Mouse (Mus musculus) ovary, postnatal 36 days (tissue): ENCODE measurements around the gene Ten1.
A peak's percentile ranks its signal among the peaks of the same experiment; 100 is the strongest.

Experiments used
- DNase-seq: peaks from one replicate; pipeline ENCODE4 v3.0.0; 2022; ENCODE audit warnings: low spot score, mixed read lengths

Ten1 gene

DNA sequence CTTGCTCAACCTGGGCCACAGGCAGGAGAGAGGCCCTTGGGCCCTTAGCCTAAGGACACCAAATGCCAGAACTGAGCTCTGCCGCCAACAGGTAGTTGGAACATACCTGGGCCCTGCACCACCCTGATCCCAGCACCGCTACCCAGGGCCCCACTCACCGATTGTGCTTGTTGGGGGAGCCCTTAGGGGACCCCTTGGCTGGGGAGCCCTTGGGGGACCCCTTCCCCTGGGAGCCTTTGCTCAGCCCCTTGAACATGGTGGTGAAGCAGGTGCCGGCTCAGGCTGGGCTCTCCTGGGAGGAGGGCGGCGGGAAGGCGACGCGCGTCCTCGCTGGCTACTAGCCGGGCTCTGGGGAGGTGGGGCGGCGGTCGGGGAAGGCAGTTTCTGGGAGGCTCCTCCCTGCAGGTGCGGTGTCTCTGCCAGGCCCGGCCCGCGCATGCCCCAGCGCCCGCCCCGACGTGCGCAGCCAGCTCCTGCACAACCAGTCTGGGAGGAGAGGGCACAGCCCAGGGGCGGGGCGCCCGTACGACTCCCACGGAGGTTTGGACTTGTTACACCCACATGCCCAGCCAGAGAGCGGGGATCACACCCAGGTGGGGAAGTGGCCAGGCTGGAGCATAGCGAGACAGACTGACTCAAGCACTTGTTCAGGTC, 39.2 kb downstream of the Ten1 start, which contains the start of gene Evpl:
Gene Evpl (minus strand): TSS at position 336 of the 654 bp plus-strand sequence.
- DNase-seq = peak; percentile 79

DNA sequence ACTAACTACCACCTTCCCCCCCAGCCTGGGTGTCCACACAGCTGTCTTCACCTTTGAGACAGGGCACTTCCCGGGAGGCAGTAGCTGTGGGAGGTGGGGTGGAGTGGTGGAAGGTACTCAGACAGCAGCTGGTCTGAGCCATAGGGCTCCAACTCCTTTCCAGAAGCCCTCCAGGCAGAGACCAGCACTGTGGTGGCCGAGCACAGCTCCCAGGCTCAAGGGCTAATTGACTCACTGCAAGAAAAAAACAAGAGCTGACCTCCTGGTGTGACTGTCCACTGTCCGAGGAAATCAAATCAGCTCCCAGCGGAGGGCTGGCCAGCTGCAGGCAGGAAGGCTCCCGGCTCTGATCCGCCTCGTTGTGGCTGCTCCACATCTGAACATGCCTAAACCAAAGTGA, 41.1 kb downstream of the Ten1 start:
- no peak for DNase-seq

DNA sequence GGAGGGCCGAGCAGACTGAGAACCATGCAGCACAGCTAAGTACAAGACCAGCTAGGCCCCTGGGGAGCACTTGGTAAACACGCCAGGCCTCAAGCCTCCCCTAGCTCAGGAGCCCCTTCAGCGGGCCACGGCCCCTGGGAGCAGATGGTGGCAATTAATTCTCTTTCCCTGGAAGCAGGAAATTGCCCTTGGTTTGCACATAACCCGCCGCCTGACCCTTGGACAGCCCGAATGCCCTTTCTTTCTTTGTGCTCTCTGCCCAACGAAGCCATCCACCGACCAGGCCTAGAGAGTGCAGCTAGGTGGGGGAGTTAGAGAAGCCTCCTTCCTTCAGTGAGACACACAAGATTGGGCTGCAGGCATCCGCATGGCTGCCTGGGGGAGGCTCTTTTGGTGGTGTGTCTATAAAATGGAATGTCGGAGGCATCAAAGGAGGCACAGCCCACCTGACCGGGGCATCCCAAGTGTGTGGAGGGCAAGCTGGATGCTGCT, 43.1 kb downstream of the Ten1 start:
- DNase-seq = no peak

DNA sequence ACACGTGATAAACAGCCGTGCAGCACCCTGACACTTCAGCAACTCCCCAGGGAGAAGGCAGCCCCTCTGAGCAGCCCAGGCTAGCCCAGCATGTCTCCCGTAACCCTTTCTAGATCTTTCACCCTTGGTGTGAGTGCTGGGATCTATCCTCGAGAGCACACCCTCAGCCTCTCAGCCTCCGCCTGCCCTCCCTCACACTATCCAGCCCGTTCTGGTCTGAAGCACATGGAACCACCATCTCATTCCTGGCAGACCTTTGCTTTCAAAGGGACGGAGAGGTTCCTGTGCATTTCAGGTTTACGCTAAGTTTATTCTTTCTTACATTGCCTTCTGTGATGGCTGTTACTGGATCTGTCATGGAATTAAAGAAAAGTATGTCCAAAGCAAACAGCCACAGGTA, 45.9 kb downstream of the Ten1 start:
- no peak for DNase-seq

DNA sequence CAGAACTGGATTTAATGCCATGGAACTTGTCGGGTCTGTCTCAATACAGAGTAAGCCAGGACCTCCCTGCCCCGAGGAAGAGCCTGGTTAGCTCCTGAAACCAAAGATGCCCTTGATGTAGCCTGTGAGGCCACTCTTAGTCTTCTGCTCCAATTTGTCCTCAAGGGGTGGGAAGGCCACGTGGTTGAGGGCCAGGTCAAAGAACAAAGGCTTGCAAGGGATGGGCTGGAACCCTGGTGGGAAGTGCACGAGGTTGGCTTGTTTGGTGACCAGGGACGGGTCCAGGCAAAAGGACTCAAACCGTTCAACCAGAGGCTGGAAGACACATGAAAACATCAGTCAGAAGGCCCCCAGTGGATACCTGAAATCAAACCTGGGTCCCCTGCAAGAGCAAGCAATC, 47.0 kb downstream of the Ten1 start:
- DNase-seq = no peak

DNA sequence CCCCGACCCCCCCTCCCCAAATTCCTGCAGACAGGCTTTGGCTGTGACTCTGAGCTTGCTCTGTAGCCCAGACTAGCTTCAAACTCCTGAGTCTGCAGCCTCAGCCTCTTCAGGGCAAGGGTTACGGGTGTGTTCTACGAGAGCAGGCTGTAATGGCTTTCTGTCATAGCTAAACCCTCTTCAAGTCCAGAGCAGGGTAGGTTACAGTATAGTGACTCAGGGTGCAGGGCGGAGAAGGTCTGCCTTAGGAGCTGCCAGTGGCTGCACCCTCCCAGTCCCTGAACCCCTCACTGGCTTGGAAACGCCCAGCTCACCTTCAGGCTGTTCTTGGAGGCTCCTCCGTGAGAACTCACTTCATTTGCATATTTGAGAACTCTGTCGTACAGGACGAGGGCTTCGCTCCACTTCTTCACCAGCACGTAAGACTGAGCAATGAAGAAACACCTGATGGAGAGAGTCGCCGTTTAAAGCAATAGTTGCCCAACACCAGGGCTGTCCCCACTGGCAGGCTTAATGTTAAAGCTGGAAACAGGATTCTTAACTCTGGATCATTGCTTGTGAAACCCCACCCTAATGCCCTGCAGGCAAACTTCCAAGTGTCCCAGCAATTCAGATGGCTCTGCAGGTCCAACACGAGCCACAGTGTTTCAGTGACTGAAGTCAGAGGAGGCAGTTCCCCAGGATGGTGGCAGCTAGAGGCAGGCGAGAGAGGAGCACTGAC, 49.0 kb downstream of the Ten1 start:
- no peak for DNase-seq

DNA sequence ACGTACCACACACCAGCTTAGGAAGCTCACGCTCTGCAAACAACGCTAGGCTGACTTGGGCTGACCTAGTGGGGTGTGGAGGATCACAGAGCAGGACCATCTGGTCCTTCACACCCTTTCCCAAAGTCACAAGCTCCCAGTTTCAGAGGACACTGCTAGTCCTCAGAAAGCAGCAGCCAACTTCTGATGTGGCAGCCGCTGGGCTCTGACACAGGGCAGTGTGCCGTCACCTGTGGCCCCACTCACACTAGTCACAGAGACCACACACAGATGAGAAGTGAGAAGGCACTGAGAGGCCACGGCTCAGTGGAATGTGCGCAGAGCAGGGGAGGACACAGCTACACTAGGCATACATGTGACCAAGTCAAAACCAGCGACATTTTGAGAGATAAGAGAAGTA, 52.2 kb downstream of the Ten1 start:
- no peak for DNase-seq

DNA sequence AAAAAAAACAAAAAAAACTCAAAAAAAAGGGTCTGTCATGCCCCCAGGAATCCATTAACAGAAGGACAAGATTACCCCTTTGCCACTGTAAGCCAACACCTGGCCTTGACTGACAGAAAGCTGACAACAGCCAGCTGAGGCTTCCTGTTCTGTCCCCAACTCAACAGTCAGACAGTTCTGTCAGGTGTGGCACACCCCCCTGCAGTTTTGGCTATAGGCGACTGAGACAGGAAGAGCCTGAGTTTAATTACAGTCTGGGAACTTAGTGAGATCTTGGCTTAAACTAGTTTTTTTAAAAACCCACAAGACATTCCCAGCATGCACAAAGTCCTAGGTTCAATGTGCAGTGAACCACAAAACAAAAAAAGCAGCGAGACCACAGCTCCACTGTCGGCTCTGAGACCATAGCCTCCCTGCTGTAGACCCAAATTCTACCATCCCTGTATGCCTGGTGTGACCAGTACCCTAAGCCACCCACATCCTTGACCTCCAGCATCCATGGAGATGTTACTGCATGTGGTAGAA, 54.5 kb downstream of the Ten1 start:
- DNase-seq = no peak

DNA sequence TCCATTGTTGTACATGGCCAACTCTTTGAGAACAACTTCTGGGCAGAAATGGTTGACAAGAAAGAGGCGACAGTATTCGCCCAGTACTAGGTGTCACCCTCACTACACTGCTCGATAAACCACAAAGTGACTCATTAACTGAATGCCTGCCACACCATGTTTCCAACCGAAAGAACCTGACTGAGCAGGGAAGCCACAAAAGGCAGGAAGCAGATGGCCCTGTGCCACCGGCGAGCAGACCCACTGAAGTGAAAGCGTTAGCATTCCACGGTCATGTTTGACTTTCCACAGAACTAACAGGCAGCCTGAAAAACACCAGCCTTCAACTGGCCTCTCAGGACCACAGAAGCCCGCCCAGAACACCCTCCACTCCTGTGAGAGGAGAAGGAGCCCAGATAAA, 56.0 kb downstream of the Ten1 start:
- no peak for DNase-seq

DNA sequence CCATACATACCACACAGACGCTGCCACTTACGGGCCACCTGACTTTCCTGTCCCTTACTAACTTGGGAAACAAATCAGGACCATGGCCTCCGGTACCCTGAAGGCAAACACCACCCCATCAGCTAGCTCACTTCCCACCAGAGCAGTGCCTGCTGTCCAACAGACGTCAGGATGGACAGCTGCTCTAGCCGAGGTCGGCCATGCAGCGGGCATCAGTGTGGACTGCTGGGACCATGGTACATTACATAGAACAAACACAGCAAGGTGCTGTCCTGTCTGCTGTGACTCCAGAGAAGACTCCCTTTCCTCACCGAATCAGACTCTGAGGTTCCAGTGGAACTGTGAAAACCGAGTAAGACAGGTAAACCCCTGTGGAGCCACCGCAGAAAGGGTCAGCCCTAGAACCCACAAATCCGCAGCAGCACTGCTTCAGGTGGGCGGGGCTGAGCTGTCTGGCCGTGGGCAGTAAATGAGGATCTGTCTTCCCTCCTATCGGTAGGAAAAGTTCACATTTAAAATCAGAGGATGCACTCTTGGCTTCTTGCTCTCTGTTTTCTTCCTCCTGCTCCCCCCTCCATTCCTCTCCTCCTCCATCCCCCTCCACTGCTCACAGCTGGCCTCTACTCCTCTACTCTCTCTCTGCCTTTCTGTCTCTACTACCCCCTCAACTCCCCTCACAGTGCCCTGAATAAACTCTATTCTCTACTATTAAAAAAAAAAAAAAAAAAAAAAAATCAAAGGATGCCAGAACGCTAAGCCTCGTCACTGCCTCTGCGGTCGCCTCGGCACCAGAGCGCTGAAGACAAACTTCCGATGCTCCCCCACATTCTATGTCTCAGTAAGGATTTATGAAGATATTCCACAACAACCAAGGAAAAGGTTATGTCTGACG, 56.7 kb downstream of the Ten1 start:
- no peak for DNase-seq

DNA sequence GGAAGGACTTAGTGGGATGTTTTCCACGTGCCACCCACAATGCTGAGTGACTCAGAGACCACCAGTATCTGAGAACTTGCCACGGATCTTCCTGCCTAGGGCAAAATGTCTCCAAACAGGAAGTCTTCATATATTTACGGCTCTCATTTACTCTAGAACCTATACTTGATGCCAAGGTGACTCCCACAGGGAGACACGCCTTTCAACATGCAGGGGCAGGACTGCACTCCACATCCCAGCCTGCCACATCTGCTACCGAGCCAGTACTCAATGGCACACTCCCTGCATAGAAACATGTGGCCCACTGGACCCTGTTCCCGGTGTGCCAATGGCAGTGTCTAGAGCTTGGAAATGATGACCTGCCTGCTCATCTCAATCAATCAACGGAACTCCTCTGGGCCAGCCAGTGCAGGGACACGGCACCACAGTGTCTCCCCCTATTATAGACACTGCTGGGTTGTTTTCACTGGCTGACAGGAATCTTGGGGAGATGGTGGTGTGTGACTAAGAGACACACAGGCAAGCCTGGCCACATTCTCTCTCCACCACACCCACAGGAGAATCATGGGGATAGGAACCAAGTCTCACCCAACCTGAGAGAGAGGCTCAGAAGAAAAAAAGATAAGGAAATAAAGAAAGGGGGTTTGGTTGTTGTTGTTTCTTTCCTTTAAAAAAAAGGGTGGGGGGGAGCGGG, 57.5 kb downstream of the Ten1 start:
- DNase-seq = no peak

DNA sequence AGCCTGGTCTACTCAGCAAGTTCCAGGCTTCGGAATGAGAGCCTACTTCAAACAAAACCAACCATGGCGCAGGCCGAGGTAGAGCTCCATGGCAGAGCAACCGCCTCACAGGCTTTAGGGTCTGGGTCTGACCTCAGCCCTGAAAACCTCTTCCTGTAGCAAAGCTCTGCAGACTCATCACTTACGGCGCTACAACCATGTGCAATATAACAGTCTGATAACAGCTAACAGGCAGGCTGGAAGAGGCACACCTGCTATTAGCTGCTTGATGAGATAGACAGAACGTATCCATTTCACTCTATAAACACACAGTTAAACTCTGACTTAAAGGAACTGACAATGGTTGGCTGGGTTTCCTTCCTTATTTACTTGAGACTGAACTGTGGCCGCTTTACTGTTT, 60.8 kb downstream of the Ten1 start:
- no peak for DNase-seq

DNA sequence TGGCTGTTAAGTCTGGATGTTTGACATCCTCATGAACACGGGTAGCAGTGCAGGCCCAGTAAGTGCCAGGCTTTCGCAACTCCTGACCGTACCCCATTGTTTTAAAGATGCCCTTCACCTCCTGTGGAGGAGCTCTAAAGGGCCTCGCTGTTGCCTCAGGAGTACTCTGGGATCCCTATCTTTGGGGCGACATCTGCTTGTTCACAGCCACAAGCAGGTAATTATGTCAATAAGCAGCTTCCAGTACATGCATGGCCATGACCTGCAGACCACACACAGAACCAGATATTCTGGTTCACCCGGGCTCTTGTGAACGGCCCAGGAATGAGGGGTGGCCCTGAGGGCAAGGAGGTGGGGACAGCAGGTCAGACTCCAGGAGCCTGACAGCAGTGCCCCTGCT, 61.6 kb downstream of the Ten1 start:
- DNase-seq = no peak
